Mouse (Mus musculus): Measurements from ENCODE around the gene Aqp11. TPM values are rescaled to one million over a fixed set of nuclear protein-coding genes. Genes with fewer than 3 reads are reported as not detected.

The Aqp11 gene
- total RNA-seq, 2 experiments from 2014 or later: 22.4 to 24.4 TPM

Other genes starting within 250 kb of the Aqp11 start
- 10 to 100 TPM; 24.7 to 24.8 TPM for gene Aamdc, start 158.8 kb downstream of the Aqp11 start, total RNA-seq (2021)
- 10 to 100 TPM; 36.6 to 38.0 TPM for gene Rsf1, start 158.4 kb downstream of the Aqp11 start, total RNA-seq (2021)
- 10 to 100 TPM; 72.0 to 78.5 TPM for gene Clns1a, start 41.7 kb downstream of the Aqp11 start, total RNA-seq (2021)
- gene Pak1, start 50.3 kb upstream of the Aqp11 start, total RNA-seq (2021): 100 to 1,000 TPM; 196 to 202 TPM
- not detected for gene Gdpd4, start 181.7 kb upstream of the Aqp11 start, total RNA-seq (2021)

Measured in left cerebral cortex, postnatal 10 days (tissue).